Mouse (Mus musculus) heart, postnatal 36 days (tissue): ENCODE measurements around the gene Prpf4b. TPM values are rescaled to one million over a fixed set of nuclear protein-coding genes. Genes with fewer than 3 reads are reported as not detected.
"Not testable (repeated sequence)": the region's sequence is repeated elsewhere in the genome, so short reads cannot be mapped to it uniquely, and the experiment has no call there.

Experiments used
- DNase-seq, 2 experiments: peaks; one replicate each; pipeline ENCODE4 v3.0.0; 2021 to 2022
- intact Hi-C: fragments of 180-260 bp; cut with DNase I; formaldehyde crosslinking; loops from one replicate; pipeline ENCODE4 v1.15.1; 2025
- total RNA-seq, 2 experiments: library from RNA; stranded (reverse); gene quantifications; 2 replicates each; pipeline ENCODE4 v1.2.3; 2021

Prpf4b gene
- 10 to 100 TPM; 33.5 to 38.0 TPM for total RNA-seq

GRCm38 (mm10) chr13:34875166-34875710 is at the start of gene Prpf4b:
Gene Prpf4b, plus strand, starts transcription at chr13:34875302.
- peak; percentile 94 to 95 for DNase-seq
- intact Hi-C loops: loop anchor here (10.0 kb wide), 2 partner anchors 830 to 940 kb away; no protein-coding TSS in a partner anchor

GRCm38 (mm10) chr13:34826760-34827690 is 48.1 kb upstream of the Prpf4b start:
- DNase-seq: no peak
- intact Hi-C loops: no loop called here

- intact Hi-C loops: no loop called here
- no peak for DNase-seq
Observed at GRCm38 (mm10) chr13:34827988-34828882, 46.9 kb upstream of the Prpf4b start.

GRCm38 (mm10) chr13:34842851-34843250 is 32.3 kb upstream of the Prpf4b start:
- DNase-seq: no peak
- intact Hi-C loops: no loop called here

GRCm38 (mm10) chr13:34850759-34851158 is 24.3 kb upstream of the Prpf4b start:
- DNase-seq: no peak
- intact Hi-C loops: no loop called here

- no peak for DNase-seq
- intact Hi-C loops: no loop called here
Observed at GRCm38 (mm10) chr13:34851191-34851784, 23.8 kb upstream of the Prpf4b start.

- intact Hi-C loops: no loop called here
- peak; percentile 5 to 15 for DNase-seq
Observed at GRCm38 (mm10) chr13:34857526-34857925, 17.6 kb upstream of the Prpf4b start.

GRCm38 (mm10) chr13:34859406-34859805 is 15.7 kb upstream of the Prpf4b start:
- no peak for DNase-seq
- intact Hi-C loops: no loop called here

- intact Hi-C loops: loop anchor here (5.0 kb wide), 1 partner anchor 124 kb away; no protein-coding TSS in a partner anchor
- not testable (repeated sequence) for DNase-seq
Observed at GRCm38 (mm10) chr13:34861166-34861565, 13.9 kb upstream of the Prpf4b start.

GRCm38 (mm10) chr13:34864420-34865169 is 10.5 kb upstream of the Prpf4b start:
- DNase-seq: peak; percentile 21 to 37
- intact Hi-C loops: loop anchor here (1.0 to 5.0 kb wide), 4 partner anchors 70 to 678 kb away; no protein-coding TSS in a partner anchor

- peak; percentile 91 to 92 for DNase-seq
- intact Hi-C loops: loop anchor here (10.0 kb wide), 2 partner anchors 829 to 939 kb away; no protein-coding TSS in a partner anchor
Observed at GRCm38 (mm10) chr13:34873801-34874681, 1.1 kb upstream of the Prpf4b start.

- DNase-seq: peak; percentile 27 to 37
- intact Hi-C loops: loop anchor here (10.0 kb wide), 2 partner anchors 830 to 940 kb away; no protein-coding TSS in a partner anchor
Observed at GRCm38 (mm10) chr13:34874736-34875135, 366 bp upstream of the Prpf4b start.

GRCm38 (mm10) chr13:34875741-34876445 is 791 bp downstream of the Prpf4b start:
- DNase-seq: peak; percentile 63 to 80

GRCm38 (mm10) chr13:34876481-34876880 is 1.4 kb downstream of the Prpf4b start:
- intact Hi-C loops: loop anchor here (10.0 kb wide), 2 partner anchors 832 to 942 kb away; no protein-coding TSS in a partner anchor

More at GRCm38 (mm10) chr13:34875741-34876445, 791 bp downstream of the Prpf4b start:
- intact Hi-C loops: loop anchor here (10.0 kb wide), 2 partner anchors 831 to 941 kb away; no protein-coding TSS in a partner anchor

GRCm38 (mm10) chr13:34892871-34893270 is 17.8 kb downstream of the Prpf4b start:
- intact Hi-C loops: loop anchor here (10.0 kb wide), 1 partner anchor 132 kb away; the partner anchor contains the start of gene Eci2
- DNase-seq: no peak

More at GRCm38 (mm10) chr13:34876481-34876880, 1.4 kb downstream of the Prpf4b start:
- no peak for DNase-seq

GRCm38 (mm10) chr13:34914614-34915013 is 39.5 kb downstream of the Prpf4b start:
- intact Hi-C loops: no loop called here
- DNase-seq: no peak

- intact Hi-C loops: no loop called here
- peak; percentile 2 to 4 for DNase-seq
Observed at GRCm38 (mm10) chr13:34916520-34917167, 41.5 kb downstream of the Prpf4b start.
